Mouse (Mus musculus) CH12F3 (cell line): ENCODE data around the gene Slc6a15.

Source experiments
- in situ Hi-C: fragments of 300-500 bp; cut with MboI; formaldehyde crosslinking; loops from 2 replicates; pipeline ENCODE4 v1.14.3; 2020; ENCODE audit warnings: low sequenced_read_pairs

The Slc6a15 gene

DNA sequence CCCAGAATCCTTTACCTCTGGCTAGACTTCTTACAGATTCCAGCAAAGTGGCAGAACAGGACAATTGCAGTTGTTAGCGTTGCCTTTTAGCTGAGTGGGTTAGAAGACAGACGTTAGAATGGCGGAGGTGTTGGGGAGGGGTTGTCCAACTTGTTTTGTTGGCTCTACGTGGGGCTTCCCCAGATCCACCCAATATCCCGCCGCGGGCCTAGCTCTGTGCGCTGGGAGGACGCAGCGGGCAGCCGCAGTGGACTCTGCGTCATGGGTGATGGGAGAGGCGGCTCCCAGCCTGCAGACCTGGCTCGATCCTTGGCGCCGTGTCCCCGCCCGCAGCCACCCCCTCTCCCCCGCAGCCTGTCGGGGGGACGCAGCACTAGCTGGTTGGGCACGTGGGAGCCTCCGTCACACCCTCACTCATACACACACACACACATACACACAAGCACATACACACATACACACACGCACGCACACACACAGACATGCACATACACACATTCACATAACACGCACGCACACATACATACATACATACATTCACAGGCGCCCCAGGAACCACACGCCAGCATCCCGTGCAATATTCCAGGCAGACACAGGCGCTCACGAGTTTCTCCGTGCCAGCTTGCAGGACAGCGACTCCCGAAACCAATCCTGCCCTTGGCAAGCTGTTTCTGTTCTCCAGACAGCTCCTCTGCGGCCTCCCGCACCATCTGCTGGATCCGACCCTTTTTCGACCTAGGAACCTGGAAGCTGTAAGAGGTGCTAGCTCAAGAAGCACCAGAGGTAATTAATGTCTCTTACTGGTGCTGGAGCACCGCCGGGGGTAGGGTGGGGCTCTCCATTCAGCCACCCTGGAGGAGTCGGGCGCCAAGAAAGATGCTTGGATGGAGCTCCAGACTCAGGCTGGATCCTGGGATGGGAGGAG is at the start of gene Slc6a15:
TSS of gene Slc6a15 (plus strand) at position 413 of the 925 bp plus-strand sequence.
- in situ Hi-C loops = no loop called here

DNA sequence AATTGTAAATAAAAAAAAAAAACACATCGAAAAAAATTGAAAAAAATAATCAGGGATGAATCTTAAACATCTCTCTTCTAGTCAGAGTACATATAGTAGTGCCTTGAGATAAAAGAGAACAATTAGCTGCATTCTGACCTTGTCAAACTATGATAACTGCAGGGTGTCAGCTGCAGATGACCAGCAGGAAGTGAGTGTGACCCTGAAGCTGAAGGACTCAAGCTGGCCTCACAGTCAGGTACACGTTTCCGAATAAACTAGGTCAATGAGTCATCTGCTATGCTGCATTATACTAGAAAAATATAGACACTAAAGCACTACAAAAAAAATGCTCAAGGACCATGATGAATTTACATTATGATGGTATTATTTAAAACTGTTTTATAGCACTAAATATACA is 45.6 kb upstream of the Slc6a15 start:
- in situ Hi-C loops = no loop called here

DNA sequence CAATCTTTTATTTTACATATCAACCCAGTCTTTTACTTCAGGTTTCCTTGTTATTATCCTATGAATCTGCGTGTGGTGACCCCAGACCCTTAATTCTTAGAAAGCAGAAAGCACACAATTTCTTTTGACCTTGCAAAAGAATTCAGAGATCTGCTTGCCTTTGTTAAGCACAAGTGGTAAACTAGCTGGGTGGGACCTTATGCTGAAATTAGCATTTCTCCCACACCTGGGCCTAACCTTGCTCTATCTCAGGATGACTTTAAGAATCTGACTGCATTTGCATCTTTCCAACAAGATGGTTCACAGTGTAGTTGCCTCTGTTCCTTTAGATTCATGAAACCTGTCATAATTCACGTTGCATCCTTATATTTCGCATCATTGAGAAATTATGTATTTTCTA is 44.2 kb upstream of the Slc6a15 start:
- in situ Hi-C loops = no loop called here

DNA sequence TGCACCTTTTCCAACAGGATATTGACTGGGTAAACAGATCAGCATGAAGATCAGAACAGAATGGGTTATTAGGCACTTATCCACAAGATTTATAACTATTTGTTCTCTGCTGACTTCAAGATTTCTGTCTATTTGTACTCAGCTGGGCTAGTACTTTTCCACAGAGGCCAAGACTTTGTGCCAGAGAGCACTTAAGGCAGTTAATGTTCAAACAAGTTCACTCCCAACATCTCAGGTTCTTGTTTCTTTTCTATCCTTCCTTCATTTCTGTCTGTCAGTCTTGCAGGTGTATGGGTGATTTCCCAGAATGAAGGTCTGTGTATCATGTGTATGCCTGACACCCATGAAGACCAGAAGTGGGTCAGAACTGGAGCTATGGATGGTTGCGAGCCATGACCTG is 33.3 kb upstream of the Slc6a15 start:
- in situ Hi-C loops = no loop called here

DNA sequence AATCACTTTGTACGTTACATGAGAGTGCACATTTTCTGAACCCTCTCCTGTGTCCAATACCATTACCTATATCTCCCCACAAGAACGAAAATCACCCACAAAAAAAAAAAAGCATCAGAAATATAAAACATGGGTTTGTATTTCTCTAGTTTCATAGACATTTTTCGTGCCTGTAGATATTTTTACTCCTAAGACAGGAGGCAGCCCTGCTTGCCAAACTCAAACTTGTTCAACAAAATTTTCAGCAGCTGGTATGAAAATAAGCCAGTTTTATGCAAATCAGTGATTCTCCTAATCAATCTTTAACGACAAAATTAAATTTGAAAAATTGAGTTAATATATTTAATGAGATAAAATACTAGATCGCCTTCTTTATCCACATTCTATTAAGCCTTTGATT is 27.7 kb upstream of the Slc6a15 start:
- in situ Hi-C loops = no loop called here

DNA sequence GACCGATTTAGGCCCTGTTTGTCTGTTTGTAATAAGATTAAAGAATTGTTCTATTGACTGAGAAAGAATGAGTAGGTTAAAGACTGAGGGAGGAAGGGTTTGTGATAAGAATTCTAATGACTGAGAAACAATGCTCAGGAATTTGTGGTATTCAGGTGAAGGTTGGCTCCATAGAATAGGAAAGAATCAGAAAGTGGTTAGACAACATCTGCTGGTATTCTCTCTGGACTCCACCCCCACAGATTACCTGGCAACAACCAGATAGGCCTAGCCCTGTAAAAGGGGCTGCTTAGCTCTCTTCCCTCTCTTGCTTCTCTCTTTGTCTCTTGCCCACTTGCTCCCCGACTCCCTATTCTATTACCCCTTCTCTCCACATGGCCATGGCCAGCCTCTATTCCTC is 20.8 kb upstream of the Slc6a15 start:
- in situ Hi-C loops = no loop called here

DNA sequence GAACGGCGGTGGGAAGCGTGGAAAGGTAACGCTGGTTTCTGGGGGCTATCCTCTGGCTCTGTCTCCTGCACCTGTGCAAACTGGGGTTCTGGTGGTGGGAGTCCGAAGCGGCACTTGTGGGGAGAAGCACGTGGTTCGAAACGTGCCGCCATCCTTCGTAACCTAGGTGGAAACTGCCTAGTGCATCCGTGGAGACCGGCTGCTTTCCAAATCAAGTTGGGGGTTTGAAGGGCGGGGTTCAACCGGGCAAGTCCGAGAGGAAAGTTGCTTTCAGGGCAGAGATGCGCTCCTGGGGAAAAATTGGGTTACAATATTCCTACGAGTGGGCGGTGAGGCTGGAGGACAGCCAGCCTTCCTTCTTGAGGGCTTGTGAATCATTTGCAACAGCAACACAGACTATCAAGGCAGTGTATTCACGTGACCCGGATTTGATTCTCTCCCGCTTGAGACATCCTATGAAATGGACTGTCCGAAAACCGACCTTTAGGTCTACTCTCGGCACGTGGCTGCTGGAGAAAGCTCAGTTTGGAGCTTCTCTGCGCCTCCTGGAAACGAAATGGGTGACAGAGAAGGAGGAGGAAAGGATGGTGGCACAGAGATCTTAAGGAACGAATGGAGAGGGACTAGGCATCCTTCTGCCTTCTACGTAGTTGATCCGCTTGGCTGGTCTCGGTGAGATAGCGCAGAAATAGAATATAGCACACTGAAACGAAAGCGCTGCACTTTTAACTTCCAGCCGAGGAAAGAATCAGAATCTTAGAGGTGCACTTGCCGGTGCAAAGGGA is 905 bp downstream of the Slc6a15 start:
- in situ Hi-C loops = no loop called here

DNA sequence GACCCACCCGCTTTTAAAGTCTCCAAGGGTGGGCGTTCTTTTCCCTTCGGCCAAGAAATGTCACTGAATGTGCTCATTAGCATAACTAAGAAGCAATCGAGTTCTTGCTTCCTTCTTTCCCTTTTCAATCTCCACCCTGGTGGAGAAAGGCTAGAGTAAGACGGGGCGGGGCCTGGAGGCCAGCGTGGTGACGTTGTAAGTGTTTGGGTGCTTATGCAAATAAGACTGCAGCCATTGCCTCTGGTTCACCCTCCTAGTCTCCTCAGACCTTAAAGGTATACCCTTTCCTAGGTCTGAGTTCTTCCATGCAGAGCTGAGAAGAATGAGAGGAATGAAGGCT is 1.5 kb downstream of the Slc6a15 start:
- in situ Hi-C loops = no loop called here

DNA sequence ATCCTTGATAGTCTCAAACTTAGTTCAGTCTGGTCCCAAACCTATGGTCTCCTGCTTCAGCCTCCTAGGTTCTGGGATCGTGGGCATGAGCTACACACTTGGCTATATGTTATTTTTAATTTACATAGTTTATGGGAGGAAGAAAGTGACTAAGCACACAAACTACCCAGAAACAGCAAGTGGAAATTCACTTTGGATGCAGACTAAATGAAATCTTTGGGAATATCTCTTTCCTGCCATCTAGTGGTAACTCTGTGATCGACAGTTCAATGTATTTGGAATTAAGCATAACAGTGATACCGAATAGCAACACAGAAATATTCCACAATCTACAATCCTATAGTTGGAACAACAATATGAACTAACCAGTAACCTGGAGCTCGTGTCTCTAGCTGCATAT is 34.6 kb downstream of the Slc6a15 start:
- in situ Hi-C loops = no loop called here

DNA sequence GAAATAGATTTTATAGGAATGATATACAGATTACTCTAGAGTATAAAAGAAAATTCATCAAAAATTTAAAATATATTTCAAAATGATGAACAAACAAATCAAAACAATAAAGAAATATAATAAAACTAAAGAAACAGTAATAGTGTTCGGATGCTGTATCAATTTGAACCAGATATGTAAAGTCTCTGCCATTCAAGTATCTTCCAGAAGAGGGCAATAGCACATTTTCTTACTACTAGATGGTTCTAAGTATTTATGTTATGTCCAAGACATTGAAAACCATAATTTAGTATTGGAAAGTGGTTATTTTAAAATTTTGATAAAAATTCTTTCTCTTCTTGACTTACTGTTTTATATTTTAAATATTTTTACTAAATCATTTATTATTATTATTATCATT is 60.1 kb downstream of the Slc6a15 start:
- in situ Hi-C loops = no loop called here

DNA sequence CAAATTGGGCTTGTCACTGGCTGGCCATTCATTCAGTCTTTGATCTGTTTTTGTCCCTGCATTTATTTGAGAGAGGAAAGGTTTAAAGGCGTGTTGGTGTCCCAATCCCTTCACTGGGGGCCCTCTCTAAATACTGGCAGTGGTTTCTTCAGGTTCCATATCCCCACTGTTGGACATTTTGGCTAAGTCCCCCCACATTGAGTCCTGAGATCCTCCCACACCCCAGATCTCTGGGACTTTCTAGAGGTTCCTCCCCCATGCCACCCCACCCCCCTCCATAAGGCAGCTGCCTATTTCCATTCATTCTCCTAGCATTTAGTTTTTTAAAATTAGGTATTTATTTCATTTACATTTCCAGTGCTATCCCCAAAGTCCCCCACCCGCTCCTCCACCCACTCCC is 75.0 kb downstream of the Slc6a15 start:
- in situ Hi-C loops = no loop called here

DNA sequence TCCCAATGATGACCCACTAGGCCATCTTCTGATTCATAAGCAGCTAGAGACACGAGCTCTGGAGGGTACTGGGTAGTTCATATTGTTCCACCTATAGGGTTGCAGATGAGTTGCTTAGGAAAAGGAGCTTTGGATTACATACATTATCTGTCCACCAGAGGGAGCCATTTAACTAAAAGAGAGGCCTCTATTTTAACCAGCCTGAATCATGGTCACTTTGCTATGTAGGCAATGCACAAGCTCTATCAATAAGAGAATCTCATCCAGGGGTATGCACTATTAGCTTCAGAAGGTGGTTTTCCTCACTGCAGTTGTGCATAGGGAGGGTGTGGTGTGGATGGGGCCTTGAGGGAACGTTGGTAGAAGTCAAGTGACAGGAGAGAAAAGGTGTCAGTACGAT is 75.5 kb downstream of the Slc6a15 start:
- in situ Hi-C loops = no loop called here

DNA sequence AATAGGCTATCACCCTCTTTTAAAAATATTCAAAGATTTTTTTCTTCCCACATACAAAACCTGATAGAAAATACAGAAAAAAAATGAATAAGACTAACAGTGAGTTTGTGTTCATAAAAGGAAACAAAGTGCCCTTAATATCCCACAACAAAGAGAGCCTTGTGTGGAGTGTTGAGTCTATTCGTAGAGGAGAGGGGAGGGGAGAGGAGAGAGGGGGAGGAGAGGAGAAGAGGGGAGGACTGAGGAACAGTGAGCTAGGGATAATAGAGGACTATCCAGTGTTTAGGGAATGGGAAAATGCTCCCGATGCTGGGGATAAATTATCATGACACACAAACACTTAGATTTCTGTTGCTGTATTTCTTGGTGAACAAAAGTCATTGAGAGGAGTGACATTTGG is 80.8 kb downstream of the Slc6a15 start:
- in situ Hi-C loops = no loop called here

DNA sequence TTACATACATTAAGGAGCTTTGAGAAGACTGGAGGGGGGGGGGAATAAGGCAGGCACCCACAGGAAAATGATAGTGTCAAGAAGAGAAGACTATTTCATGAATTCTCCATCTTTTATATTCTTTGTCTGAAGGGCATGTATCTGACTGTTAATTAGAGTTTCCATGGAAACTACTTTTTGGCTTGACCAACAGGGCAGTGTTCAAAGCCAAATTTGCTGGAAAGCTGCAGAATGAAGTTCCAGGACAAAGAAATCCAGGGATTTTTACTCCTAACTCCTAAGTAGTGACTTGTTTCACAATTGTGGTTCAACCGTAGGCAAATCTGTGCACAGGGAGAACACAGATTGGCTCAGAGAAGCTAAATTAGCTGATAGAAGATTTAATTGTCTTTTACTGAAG is 90.3 kb downstream of the Slc6a15 start:
- in situ Hi-C loops = no loop called here
